Mouse (Mus musculus): Measurements from ENCODE around the gene Drg2. TPM values are rescaled to one million over a fixed set of nuclear protein-coding genes. Genes with fewer than 3 reads are reported as not detected.

Gene Drg2
- polyA plus RNA-seq, 1 experiment, result 59.7 TPM

- TF ChIP-seq GATA1 (IDR thresholded peaks at IDR 0.05; ENCODE audit: low read length), result no peak
Measured at GRCm38 (mm10) chr11:60442896-60443295, 11.5 kb upstream of the Drg2 start.

GRCm38 (mm10) chr11:60444007-60444406 is 10.4 kb upstream of the Drg2 start:
- TF ChIP-seq GATA1 (IDR thresholded peaks at IDR 0.05; ENCODE audit: low read length), result no peak

GRCm38 (mm10) chr11:60454745-60455087 is 325 bp downstream of the Drg2 start:
- TF ChIP-seq GATA1 (IDR thresholded peaks at IDR 0.05; ENCODE audit: low read length), result no peak

GRCm38 (mm10) chr11:60457973-60458372 is 3.6 kb downstream of the Drg2 start:
- no peak for TF ChIP-seq GATA1 (IDR thresholded peaks at IDR 0.05; ENCODE audit: low read length)

- no peak for TF ChIP-seq GATA1 (IDR thresholded peaks at IDR 0.05; ENCODE audit: low read length)
Measured at GRCm38 (mm10) chr11:60465943-60466380, 11.6 kb downstream of the Drg2 start.

GRCm38 (mm10) chr11:60469039-60469438 is 14.6 kb downstream of the Drg2 start, which contains the start of gene Myo15:
Gene Myo15, plus strand, starts transcription at chr11:60469339.
- TF ChIP-seq GATA1 (IDR thresholded peaks at IDR 0.05; ENCODE audit: low read length), result no peak

GRCm38 (mm10) chr11:60470743-60471142 is 16.4 kb downstream of the Drg2 start:
- TF ChIP-seq GATA1 (IDR thresholded peaks at IDR 0.05; ENCODE audit: low read length), result no peak

- TF ChIP-seq GATA1 (IDR thresholded peaks at IDR 0.05; ENCODE audit: low read length), result no peak
Measured at GRCm38 (mm10) chr11:60474534-60474933, 20.1 kb downstream of the Drg2 start.

- no peak for TF ChIP-seq GATA1 (IDR thresholded peaks at IDR 0.05; ENCODE audit: low read length)
Measured at GRCm38 (mm10) chr11:60475668-60476362, 21.4 kb downstream of the Drg2 start.

GRCm38 (mm10) chr11:60478121-60478520 is 23.7 kb downstream of the Drg2 start:
- no peak for TF ChIP-seq GATA1 (IDR thresholded peaks at IDR 0.05; ENCODE audit: low read length)

- TF ChIP-seq GATA1 (IDR thresholded peaks at IDR 0.05; ENCODE audit: low read length), result no peak
Measured at GRCm38 (mm10) chr11:60486267-60486666, 31.9 kb downstream of the Drg2 start.

GRCm38 (mm10) chr11:60492726-60493125 is 38.3 kb downstream of the Drg2 start:
- TF ChIP-seq GATA1 (IDR thresholded peaks at IDR 0.05; ENCODE audit: low read length), result no peak

- no peak for TF ChIP-seq GATA1 (IDR thresholded peaks at IDR 0.05; ENCODE audit: low read length)
Measured at GRCm38 (mm10) chr11:60495692-60496091, 41.3 kb downstream of the Drg2 start.

- TF ChIP-seq GATA1 (IDR thresholded peaks at IDR 0.05; ENCODE audit: low read length), result no peak
Measured at GRCm38 (mm10) chr11:60507281-60507680, 52.9 kb downstream of the Drg2 start.

- TF ChIP-seq GATA1 (IDR thresholded peaks at IDR 0.05; ENCODE audit: low read length), result no peak
Measured at GRCm38 (mm10) chr11:60508950-60509349, 54.6 kb downstream of the Drg2 start.

- TF ChIP-seq GATA1 (IDR thresholded peaks at IDR 0.05; ENCODE audit: low read length), result no peak
Measured at GRCm38 (mm10) chr11:60509500-60509899, 55.1 kb downstream of the Drg2 start.

GRCm38 (mm10) chr11:60511893-60512292 is 57.5 kb downstream of the Drg2 start:
- TF ChIP-seq GATA1 (IDR thresholded peaks at IDR 0.05; ENCODE audit: low read length), result no peak

GRCm38 (mm10) chr11:60512520-60512919 is 58.1 kb downstream of the Drg2 start:
- no peak for TF ChIP-seq GATA1 (IDR thresholded peaks at IDR 0.05; ENCODE audit: low read length)
